Mouse (Mus musculus) stomach, embryonic 14.5 days (tissue): Measurements from ENCODE around the gene Fcgrt. TPM values are rescaled to one million over a fixed set of nuclear protein-coding genes. Genes with fewer than 3 reads are reported as not detected.
A peak's percentile ranks its signal among the peaks of the same experiment; 100 is the strongest.
"Not testable (repeated sequence)": the region's sequence is repeated elsewhere in the genome, so short reads cannot be mapped to it uniquely, and the experiment has no call there.

ENCODE experiments used
- ATAC-seq: fragments of 200-750 bp; cut with Nextera tagmentation; 2 replicates; pipeline ENCODE4 v1.8.0; 2017; ENCODE audit warnings: low read depth, moderate TSS enrichment; ENCODE audit not compliant: insufficient number of reproducible peaks, insufficient read depth, low FRiP score
- H3K27ac ChIP-seq: fragments of 300-500 bp; sonication (generic); 2 replicates; pipeline ENCODE4 v1.5.1; 2014; ENCODE audit warnings: mild to moderate bottlenecking, low read length, moderate library complexity, mixed read lengths
- H3K27me3 ChIP-seq: fragments of 300-500 bp; sonication (generic); 2 replicates; pipeline ENCODE4 v1.6.1; 2014; ENCODE audit warnings: low read length, control low read depth, mixed read lengths; ENCODE audit not compliant: control insufficient read depth, insufficient read depth
- H3K36me3 ChIP-seq: fragments of 300-500 bp; sonication (generic); 2 replicates; pipeline ENCODE4 v1.6.1; 2014; ENCODE audit warnings: mild to moderate bottlenecking, control low read depth, low read length, moderate library complexity, mixed read lengths; ENCODE audit not compliant: control insufficient read depth, insufficient read depth
- H3K4me1 ChIP-seq: fragments of 300-500 bp; sonication (generic); 2 replicates; pipeline ENCODE4 v1.6.1; 2014; ENCODE audit warnings: low read length, control low read depth, mixed read lengths; ENCODE audit not compliant: control insufficient read depth, insufficient read depth
- H3K4me2 ChIP-seq: fragments of 300-500 bp; sonication (generic); replicated peaks from 2 replicates; pipeline ENCODE4 v1.6.1; 2014; ENCODE audit warnings: low read depth, low read length, control low read depth
- H3K4me3 ChIP-seq: fragments of 300-500 bp; sonication (generic); 2 replicates; pipeline ENCODE4 v1.5.1; 2014; ENCODE audit warnings: low read depth, low read length, control low read depth
- H3K9ac ChIP-seq: fragments of 300-500 bp; sonication (generic); replicated peaks from 2 replicates; pipeline ENCODE4 v1.6.1; 2014; ENCODE audit warnings: low read depth, mild to moderate bottlenecking, control low read depth, low read length, moderate library complexity, mixed read lengths
- H3K9me3 ChIP-seq: fragments of 300-500 bp; sonication (generic); 2 replicates; pipeline ENCODE4 v1.6.1; 2016; ENCODE audit warnings: low read depth, low read length, control low read depth; ENCODE audit not compliant: control insufficient read depth
- WGBS: fragments of 180-500 bp; shearing (Covaris S2); extraction: QIAGEN DNeasy Blood & Tissue Kit; methylation state at CpG from one replicate; pipeline ENCODE4 v1.1.7; 2014; 5-methylcytosine and 5-hydroxymethylcytosine counted together
- polyA plus RNA-seq: library from polyadenylated mRNA; unstranded; fragments of >200 nt; fragmentation: Nextera tagmentation; extraction: Ambion mirVana; gene quantifications from 2 replicates; pipeline ENCODE4 v1.2.1, GENCODE M21; 2014

The Fcgrt gene
- polyA plus RNA-seq: 78.6 and 79.9 TPM in 2 replicates

GRCm38 (mm10) chr7:45103652-45104180 is at the start of gene Fcgrt:
Gene Fcgrt (minus strand): TSS chr7:45103851.
- Histone ChIP-seq H3K4me2 (peak within 1 kb of the TSS; percentile 53), H3K4me3 (peak within 1 kb of the TSS; percentile 32), H3K9ac (peak within 1 kb of the TSS; percentile 60), H3K4me1 (peaks cover 26% of the 10 kb centered on the region), H3K36me3 (no peaks in the 10 kb centered on the region), H3K27ac (peak within 1 kb of the TSS; percentile 92), H3K9me3 (no peaks in the 10 kb centered on the region), H3K27me3 (no peaks in the 10 kb centered on the region)
- ATAC-seq: peak; percentile 94
- 22% methylated on average over 7 of the region's 7 CpGs for WGBS

DNA sequence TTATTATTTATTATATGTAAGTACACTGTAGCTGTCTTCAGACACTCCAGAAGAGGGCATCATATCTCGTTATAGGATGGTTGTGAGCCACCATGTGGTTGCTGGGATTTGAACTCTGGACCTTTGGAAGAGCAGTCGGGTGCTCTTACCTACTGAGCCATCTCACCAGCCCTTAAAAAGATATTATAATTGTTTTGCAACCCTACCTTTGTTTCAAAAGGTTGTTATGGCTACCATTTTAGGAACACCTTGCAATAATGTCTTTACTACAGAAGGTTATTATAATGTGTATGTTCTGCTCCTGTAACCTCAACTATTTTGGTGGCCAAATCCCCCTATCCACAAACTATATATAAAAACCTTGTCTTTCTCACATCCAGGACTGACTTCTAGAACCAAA is 49.4 kb upstream of the Fcgrt start:
- not testable (repeated sequence) for H3K27me3 ChIP-seq, H3K27ac ChIP-seq, H3K4me3 ChIP-seq, H3K9me3 ChIP-seq, H3K9ac ChIP-seq, H3K36me3 ChIP-seq, ATAC-seq
- H3K4me1 ChIP-seq: peaks cover 26% of the 10 kb centered on the region; the same call in 1 of the 2 replicates
- peak overlapping the region; percentile 80; the same call in 1 of the 2 replicates for H3K4me2 ChIP-seq
- 92% methylated on average over 2 of the region's 2 CpGs for WGBS

DNA sequence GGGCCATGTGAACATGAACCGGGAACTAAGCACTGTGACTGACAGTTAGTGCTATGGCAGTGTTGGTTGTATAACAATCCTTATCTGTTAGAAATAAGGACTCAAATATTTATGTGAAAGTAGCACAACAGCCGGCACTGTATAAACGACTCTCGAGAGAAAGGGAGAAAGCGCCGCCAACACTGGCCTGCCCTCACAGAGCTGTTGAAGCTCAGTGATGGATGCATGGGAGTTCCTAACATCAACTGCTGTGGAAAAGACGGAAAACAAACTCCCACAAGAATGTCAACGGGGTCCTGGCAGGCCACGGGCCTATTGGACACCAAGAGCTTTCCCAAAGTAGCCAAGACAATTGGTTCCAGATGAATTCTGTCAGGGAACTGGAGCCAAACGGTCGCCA is 47.7 kb upstream of the Fcgrt start:
- H3K9ac ChIP-seq: no peak overlapping the region
- no peak overlapping the region for H3K4me2 ChIP-seq
- no peak overlapping the region for H3K4me3 ChIP-seq
- H3K27ac ChIP-seq: peak overlapping the region; percentile 89
- H3K9me3 ChIP-seq: no peaks in the 10 kb centered on the region
- ATAC-seq: no peak
- H3K4me1 ChIP-seq: peaks cover 26% of the 10 kb centered on the region; the same call in 1 of the 2 replicates
- WGBS: 22% methylated on average over 11 of the region's 11 CpGs
- H3K27me3 ChIP-seq: no peaks in the 10 kb centered on the region
- H3K36me3 ChIP-seq: peaks cover 7% of the 10 kb centered on the region; the same call in 1 of the 2 replicates

- H3K4me1 ChIP-seq: peaks cover 26% of the 10 kb centered on the region; the same call in 1 of the 2 replicates
These were observed 46.7 kb upstream of the Fcgrt start for GRCm38 (mm10) chr7:45150321-45150720.

GRCm38 (mm10) chr7:45149545-45149944 is 45.9 kb upstream of the Fcgrt start:
- Histone ChIP-seq H3K9me3 (no peaks in the 10 kb centered on the region), H3K4me1 (peaks cover 23% of the 10 kb centered on the region; the same call in 1 of the 2 replicates), H3K9ac (no peak overlapping the region), H3K27me3 (no peaks in the 10 kb centered on the region), H3K4me2 (no peak overlapping the region), H3K4me3 (no peak overlapping the region), H3K27ac (peak overlapping the region; percentile 89; the same call in 1 of the 2 replicates), H3K36me3 (peaks cover 16% of the 10 kb centered on the region)
- ATAC-seq: no peak
- 53% methylated on average over 6 of the region's 6 CpGs for WGBS

More at GRCm38 (mm10) chr7:45150321-45150720, 46.7 kb upstream of the Fcgrt start:
- ATAC-seq: no peak
- 43% methylated on average over 4 of the region's 4 CpGs for WGBS
- no peak overlapping the region for H3K4me3 ChIP-seq
- H3K36me3 ChIP-seq: peaks cover 13% of the 10 kb centered on the region
- H3K9me3 ChIP-seq: no peaks in the 10 kb centered on the region
- peak overlapping the region; percentile 89 for H3K27ac ChIP-seq
- H3K4me2 ChIP-seq: no peak overlapping the region
- no peak overlapping the region for H3K9ac ChIP-seq
- H3K27me3 ChIP-seq: no peaks in the 10 kb centered on the region

- Histone ChIP-seq H3K9me3 (no peaks in the 10 kb centered on the region), H3K27me3 (no peaks in the 10 kb centered on the region), H3K4me3 (no peak overlapping the region), H3K4me2 (no peak overlapping the region), H3K36me3 (peaks cover 24% of the 10 kb centered on the region), H3K4me1 (peaks cover 23% of the 10 kb centered on the region; the same call in 1 of the 2 replicates), H3K27ac (peak overlapping the region; percentile 39; the same call in 1 of the 2 replicates), H3K9ac (no peak overlapping the region)
- 41% methylated on average over 4 of the region's 4 CpGs for WGBS
- ATAC-seq: no peak
These were observed 45.0 kb upstream of the Fcgrt start for GRCm38 (mm10) chr7:45148534-45149098.

GRCm38 (mm10) chr7:45147899-45148298 is 44.2 kb upstream of the Fcgrt start:
- Histone ChIP-seq H3K9me3 (no peaks in the 10 kb centered on the region), H3K27me3 (no peaks in the 10 kb centered on the region), H3K27ac (no peak overlapping the region), H3K4me2 (no peak overlapping the region), H3K4me1 (peaks cover 20% of the 10 kb centered on the region; the same call in 1 of the 2 replicates), H3K36me3 (peaks cover 24% of the 10 kb centered on the region), H3K4me3 (no peak overlapping the region), H3K9ac (no peak overlapping the region)
- 84% methylated on average over 11 of the region's 11 CpGs for WGBS
- ATAC-seq: no peak

- Histone ChIP-seq H3K9me3 (no peaks in the 10 kb centered on the region), H3K27ac (no peak overlapping the region), H3K9ac (no peak overlapping the region), H3K27me3 (no peaks in the 10 kb centered on the region), H3K4me1 (peaks cover 20% of the 10 kb centered on the region; the same call in 1 of the 2 replicates), H3K4me2 (no peak overlapping the region), H3K36me3 (peaks cover 26% of the 10 kb centered on the region), H3K4me3 (no peak overlapping the region)
- 97% methylated on average over 11 of the region's 11 CpGs for WGBS
- no peak for ATAC-seq
These were observed 43.6 kb upstream of the Fcgrt start for GRCm38 (mm10) chr7:45147267-45147666.
